Mouse (Mus musculus) embryo, embryonic 9.5 days (tissue): Measurements from ENCODE around the gene Vamp2.
"Not testable (repeated sequence)": the region's sequence is repeated elsewhere in the genome, so short reads cannot be mapped to it uniquely, and the experiment has no call there.

Source experiments
- DNase-seq: peaks from one replicate; pipeline ENCODE4 v3.0.0-alpha.2; 2017; ENCODE audit errors: extremely low spot score

The Vamp2 gene

GRCm38 (mm10) chr11:69080855-69081222 is 7.5 kb upstream of the Vamp2 start:
- no peak for DNase-seq

DNA sequence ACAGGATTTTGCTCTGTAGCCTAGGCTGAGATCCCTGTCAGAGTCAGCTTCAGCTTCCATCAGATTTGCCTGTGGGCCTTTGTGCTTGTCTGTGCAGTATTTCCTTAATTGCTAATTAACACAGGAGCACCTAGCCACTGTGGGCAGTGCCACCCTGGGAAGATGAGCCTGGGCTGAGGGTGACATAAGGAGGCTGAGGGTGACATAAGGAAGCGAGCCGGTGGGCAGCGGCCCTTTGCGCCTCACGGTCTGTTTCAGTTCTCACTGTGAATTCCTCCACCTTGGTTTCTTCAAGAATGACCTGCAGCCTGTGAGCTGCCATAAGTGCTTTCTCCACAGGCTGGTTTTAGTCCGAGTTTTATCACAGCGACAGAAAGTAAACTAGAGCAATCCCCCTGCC is 6.7 kb upstream of the Vamp2 start:
- DNase-seq = no peak

- no peak for DNase-seq
These were observed 2.7 kb upstream of the Vamp2 start for GRCm38 (mm10) chr11:69085608-69086007.

DNA sequence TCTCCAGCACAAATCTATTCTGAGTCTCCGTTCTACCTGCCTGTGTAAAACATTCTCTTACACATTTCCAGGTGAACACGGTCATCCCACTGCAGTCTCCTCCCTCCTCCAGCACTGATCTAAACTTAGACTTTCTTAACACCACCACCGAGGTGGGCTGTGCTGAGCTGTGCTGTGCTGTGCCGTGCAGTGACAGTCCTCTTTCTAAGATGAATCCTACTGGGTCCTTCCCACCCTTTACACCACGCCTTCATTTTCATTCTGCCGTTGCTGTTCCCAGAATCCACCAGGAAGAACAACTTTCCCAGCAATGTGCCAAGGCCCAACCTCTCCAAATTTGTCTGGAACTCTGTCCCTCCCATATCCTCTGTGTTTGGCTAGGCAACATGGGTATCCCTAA is 1.9 kb upstream of the Vamp2 start:
- no peak for DNase-seq

DNA sequence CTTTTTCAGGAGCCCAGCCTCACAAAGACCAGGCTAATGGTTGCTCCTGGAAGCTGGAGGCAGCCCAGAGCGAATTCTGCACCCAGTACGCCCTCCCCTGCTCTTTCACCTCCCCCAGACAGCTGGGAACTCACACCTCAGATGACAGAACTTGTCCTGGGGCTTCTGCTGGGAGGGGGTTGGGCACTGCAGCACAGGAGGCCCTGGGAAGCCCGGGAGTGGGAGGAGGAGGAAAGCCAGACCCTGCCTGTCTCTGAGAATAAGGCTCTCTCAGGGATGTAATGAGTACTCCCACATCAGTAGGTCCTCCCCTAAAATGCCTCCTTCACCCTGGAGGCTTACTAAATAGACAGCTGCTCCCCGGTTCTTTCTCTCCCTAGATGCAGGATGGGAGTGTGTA is 1.2 kb upstream of the Vamp2 start:
- no peak for DNase-seq

GRCm38 (mm10) chr11:69087597-69087996 is 693 bp upstream of the Vamp2 start:
- no peak for DNase-seq

- DNase-seq = no peak
These were observed 746 bp downstream of the Vamp2 start for GRCm38 (mm10) chr11:69088856-69089615.

GRCm38 (mm10) chr11:69089616-69090290 is 1.5 kb downstream of the Vamp2 start:
- no peak for DNase-seq

DNA sequence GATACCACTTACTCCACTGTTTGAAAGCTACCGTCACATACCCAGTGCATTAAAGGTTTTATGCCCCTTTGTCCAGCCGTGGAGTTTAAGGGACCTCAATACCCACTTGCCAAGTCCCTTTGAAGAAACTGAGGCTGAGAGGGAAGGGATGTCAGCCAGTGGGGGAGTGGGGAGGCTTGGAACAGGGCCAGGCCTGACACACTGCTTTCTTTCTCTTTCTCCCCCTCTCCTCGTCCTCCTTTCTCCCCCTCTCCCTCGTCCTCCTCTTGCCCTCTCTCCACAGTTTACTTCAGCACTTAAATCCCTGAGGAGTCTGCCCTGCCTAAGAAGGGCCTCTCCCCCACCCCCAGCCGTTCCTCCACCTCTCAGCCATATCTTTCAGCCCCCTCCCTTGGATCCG is 2.1 kb downstream of the Vamp2 start:
- DNase-seq = no peak

- no peak for DNase-seq
These were observed 3.5 kb downstream of the Vamp2 start for GRCm38 (mm10) chr11:69091566-69092385.

GRCm38 (mm10) chr11:69092386-69092751 is 4.1 kb downstream of the Vamp2 start:
- DNase-seq = peak; percentile 82

DNA sequence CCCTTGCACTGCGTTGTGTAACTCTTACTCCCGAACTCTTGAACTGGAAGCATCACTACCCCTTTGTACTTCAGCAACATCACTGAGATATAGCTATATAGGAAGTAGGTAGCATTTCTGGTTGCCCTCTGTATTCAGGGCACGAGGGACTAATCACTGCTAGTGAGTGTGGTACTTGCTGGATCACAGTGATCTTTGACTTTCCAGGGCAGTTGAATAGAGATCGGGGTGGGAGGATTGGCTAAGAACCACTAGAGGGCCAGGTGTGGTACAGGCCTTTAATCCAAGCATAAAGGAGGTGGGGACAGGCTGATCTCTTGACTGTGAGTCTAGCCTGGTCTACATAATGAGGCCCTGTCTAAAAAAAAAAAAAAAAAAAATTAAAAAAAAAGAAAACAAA is 4.6 kb downstream of the Vamp2 start:
- no peak for DNase-seq

GRCm38 (mm10) chr11:69093856-69094255 is 5.6 kb downstream of the Vamp2 start:
- not testable (repeated sequence) for DNase-seq

DNA sequence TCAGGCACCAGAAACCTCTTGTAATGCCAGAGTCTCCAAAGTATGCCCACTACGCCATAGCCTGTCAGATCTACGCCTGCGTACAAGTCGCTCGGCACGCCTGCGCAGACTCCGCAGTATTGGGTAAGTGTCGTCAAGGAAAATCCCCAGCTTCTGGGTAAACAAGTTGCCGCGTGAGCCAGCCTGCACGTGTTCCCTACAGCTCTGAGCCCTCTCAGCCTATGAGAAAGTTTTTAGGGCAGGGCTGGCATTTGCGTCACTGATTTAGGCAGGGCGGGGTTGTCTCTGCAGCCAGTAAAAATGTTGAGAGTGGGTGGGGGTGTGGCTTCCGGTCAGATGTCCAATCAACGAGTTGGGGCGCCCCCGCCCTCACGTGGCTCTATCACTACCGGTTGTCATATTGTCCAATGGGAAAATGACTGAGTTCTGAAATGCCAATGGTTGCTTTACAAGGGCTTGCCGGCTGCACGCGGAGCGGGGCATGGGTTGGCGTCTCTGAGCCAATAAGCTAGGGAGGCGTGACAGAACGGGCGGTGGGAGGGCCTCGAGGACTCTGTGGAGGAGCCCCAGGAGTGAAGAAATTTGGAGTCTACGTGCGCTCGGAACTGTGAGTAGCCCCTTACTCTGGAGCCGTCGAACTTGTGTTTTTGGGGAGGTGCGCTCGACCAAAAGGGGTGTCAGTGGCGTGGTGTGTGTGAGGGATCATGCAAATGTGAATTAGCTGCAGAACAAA is 6.6 kb downstream of the Vamp2 start, which contains the start of gene Per1:
TSS of gene Per1 (plus strand) at position 521 of the 733 bp plus-strand sequence.
- peak; percentile 99 for DNase-seq

DNA sequence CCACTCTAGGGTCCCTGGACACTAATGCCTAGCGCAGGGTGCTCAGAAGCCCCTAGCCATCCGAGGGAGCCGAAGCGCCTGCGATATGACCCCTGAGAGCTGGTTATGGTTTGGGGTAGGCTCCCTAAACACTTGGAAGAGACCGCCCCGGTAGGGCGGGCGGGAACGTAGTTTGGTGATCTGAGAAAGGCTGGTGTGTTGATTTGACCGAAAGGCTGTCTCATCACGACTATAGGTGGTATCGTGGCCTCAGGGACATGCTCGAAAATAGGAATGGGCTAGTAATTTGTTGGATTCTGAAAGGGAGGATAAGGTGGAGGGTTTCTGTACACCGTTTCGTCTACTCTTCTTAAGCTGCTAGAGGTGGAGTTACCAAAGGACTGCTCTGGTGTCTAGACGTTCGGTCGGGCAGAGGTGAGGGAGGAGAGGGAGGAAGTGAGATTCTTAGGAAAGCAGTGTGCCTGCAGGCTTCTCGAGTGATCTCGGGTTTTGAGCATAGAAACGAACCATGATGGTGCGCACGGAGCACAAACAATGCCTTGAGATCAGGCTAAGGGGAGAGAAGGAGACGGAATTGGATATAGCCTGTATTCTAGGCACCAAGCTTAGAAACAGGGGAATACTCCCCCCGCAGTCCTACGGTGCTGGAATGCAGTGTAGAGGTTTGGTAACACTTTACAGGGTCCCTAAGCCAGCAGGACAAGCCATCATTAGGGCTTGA is 7.4 kb downstream of the Vamp2 start:
- no peak for DNase-seq

DNA sequence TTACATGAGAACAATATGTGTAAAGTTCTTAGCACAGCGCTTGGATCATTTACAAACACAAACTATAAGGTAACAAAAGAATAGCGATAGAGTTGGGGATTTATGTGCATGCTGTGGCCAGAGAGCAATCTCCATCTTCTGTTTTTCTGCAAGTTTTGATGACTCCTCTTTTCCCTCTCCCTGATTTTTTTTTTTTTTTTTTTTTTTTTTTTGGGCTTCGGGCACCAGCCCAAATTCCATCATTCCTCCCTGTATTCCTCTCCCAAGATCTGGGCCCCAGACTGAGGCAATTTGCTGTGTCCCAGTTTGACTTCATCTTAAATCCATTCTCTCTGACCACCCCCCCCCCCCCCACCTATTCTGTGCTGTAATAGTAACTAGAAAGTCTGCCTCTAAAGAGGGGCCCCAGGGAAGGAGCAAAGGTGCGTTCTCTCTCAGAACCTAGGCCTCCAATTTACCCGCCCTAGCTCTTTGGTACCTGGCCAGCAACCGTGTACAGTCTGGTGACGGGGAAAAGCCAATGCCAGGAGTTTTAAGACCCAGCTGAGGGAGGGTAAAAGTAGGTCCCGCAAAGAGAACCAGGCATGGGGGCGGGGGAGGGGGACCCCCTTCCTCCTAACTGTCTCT is 8.2 kb downstream of the Vamp2 start:
- DNase-seq = no peak

DNA sequence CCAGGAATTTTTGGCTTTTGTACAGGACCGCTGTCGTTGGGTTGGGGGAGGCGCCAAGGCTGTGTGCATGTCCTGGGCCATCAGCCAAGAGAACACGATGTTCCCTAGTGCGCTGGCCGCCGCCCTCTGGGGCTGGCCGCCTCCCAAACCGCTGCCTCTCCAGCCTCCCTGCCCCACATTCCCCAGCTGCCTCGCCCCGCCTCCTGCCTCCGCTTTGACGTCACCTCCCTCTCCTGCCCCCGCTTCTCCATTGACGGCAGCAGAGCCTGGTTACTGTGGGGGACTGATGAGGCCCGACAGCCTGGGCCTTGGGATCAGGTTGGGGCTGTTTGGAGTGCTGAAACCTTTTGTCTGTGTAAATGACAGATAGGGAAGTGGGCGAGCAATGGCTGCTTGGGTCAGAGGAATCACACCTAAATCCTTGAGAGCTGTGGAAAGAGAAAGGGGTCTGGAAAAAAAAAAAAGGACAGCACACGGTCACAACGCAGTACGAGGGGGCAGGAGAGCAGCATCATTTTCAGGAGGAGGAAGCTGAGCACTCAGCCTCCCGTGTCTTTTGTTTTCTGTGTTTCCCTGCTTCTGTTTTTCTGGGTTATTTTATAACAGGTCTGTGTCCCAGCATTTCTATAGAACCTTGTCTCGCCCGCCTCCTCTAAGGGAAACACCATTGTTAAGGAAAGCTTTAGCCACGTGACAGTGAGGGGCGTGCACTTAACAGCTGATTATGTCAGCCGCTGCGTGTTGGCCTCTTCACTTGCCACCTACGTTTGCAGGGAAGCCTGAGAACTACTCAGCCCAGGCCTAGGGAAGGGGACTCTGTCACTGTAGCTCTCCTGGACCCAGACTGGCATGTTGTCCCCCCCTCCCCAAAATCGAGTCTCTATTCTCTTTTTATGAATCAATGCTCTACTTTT is 9.0 kb downstream of the Vamp2 start:
- DNase-seq = peak; percentile 91

GRCm38 (mm10) chr11:69098039-69098761 is 9.9 kb downstream of the Vamp2 start:
- DNase-seq = no peak

DNA sequence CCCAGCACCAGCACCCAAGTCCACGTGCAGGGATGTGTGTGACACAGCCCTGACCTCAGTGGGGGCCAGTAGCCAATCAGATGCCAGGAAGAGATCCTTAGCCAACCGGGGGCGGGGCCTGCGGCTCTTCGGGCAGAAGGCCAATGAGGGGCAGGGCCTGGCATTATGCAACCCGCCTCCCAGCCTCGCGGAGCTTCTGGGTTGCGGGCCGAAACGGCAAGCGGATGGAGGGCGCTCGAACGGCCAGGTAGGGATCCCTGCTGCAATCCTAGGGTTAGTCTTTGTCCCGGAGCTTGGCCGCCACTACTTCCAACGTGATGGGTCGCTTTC is 10.4 kb downstream of the Vamp2 start:
- peak; percentile 90 for DNase-seq
